Mouse (Mus musculus) limb, embryonic 10.5 days (tissue): ENCODE measurements around the gene P2rx1. TPM values are rescaled to one million over a fixed set of nuclear protein-coding genes. Genes with fewer than 3 reads are reported as not detected.

Experiments
- DNase-seq: peaks from one replicate; pipeline ENCODE4 v3.0.0-alpha.2; 2017; ENCODE audit warnings: low spot score
- H3K27ac ChIP-seq: fragments of 300-500 bp; sonication (generic); 2 replicates; pipeline ENCODE4 v1.5.1; 2016; ENCODE audit warnings: mild to moderate bottlenecking
- H3K27me3 ChIP-seq: fragments of 300-500 bp; sonication (generic); 2 replicates; pipeline ENCODE4 v1.6.1; 2016; ENCODE audit warnings: low read depth, mild to moderate bottlenecking; ENCODE audit not compliant: poor library complexity, severe bottlenecking
- H3K36me3 ChIP-seq: fragments of 300-500 bp; sonication (generic); 2 replicates; pipeline ENCODE4 v1.6.1; 2016; ENCODE audit warnings: mild to moderate bottlenecking, moderate library complexity
- H3K4me1 ChIP-seq: fragments of 300-500 bp; sonication (generic); 2 replicates; pipeline ENCODE4 v1.6.1; 2016
- H3K4me3 ChIP-seq: fragments of 300-500 bp; sonication (generic); 2 replicates; pipeline ENCODE4 v1.5.1; 2016; ENCODE audit warnings: mild to moderate bottlenecking, moderate library complexity
- H3K9me3 ChIP-seq: fragments of 300-500 bp; sonication (generic); replicated peaks from 2 replicates; pipeline ENCODE4 v1.6.1; 2016; ENCODE audit warnings: mild to moderate bottlenecking
- WGBS: fragments of 180-500 bp; shearing (Covaris S2); methylation state at CpG from one replicate; pipeline ENCODE4 v1.1.7; 2016; 5-methylcytosine and 5-hydroxymethylcytosine counted together
- polyA plus RNA-seq: library from polyadenylated mRNA; unstranded; fragments of >200 nt; fragmentation: Nextera tagmentation; extraction: Ambion mirVana; gene quantifications from 2 replicates; pipeline ENCODE4 v1.2.1, GENCODE M21; 2016

P2rx1 gene
- polyA plus RNA-seq, 1 experiment from 2014 or later = 0.84 TPM

GRCm38 (mm10) chr11:73016103-73016420, 17.2 kb downstream of the P2rx1 start:
- no peak for DNase-seq
- Histone ChIP-seq H3K9me3 (no peaks in the 10 kb centered on the region), H3K4me1 (peaks cover 12% of the 10 kb centered on the region), H3K4me3 (no peak overlapping the region), H3K27ac (no peak overlapping the region), H3K27me3 (peaks cover 48% of the 10 kb centered on the region), H3K36me3 (no peaks in the 10 kb centered on the region)
- WGBS = 77% methylated on average over 6 of the region's 6 CpGs

GRCm38 (mm10) chr11:73018471-73019146, 19.7 kb downstream of the P2rx1 start, which contains the start of gene Camkk1:
Camkk1 (plus strand) TSS chr11:73019008.
- Histone ChIP-seq H3K36me3 (no peaks in the 10 kb centered on the region), H3K9me3 (no peaks in the 10 kb centered on the region), H3K4me3 (peak within 1 kb of the TSS; percentile 75), H3K27ac (peak within 1 kb of the TSS; percentile 72), H3K27me3 (peaks cover 70% of the 10 kb centered on the region), H3K4me1 (peaks cover 18% of the 10 kb centered on the region)
- under 1% methylated on average over 57 of the region's 57 CpGs for WGBS
- peak; percentile 92 for DNase-seq

DNA sequence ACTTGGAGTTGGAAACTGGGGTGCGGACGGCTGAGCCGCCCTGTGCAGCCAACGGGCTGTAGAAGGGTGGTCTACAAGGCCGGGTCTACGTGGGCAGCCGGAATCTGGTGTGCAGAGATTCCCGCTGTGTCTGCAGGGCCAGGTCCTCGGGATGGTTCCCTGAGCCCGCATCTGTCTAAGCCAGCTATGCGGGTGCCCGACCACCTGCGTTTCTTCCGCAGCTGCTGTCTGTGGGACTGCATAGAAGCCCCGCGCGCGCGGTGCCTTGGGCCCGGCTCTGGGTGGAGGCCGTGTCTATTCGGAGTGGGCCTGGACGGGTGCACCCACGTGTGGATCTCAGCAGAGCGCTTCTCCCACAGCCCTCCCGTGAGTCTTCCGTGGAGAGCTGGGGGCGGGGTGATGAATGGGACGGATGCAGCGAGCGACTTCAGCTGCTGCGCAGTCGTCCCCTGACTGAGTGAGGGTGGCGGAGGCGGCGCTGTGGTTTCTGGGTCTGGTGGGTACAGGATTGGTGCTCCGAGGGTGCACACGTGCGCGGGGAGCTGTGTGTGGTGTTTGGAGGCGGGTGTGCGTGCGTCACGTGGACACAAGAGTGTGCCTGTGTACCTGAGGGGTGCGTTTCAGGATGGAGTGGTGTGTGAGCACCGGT, 20.4 kb downstream of the P2rx1 start:
- H3K36me3 ChIP-seq = no peaks in the 10 kb centered on the region
- peaks cover 66% of the 10 kb centered on the region for H3K27me3 ChIP-seq
- peak overlapping the region; percentile 72 for H3K27ac ChIP-seq
- 2% methylated on average over 46 of the region's 46 CpGs for WGBS
- DNase-seq = no peak
- no peaks in the 10 kb centered on the region for H3K9me3 ChIP-seq
- H3K4me3 ChIP-seq = peak overlapping the region; percentile 75
- H3K4me1 ChIP-seq = peaks cover 23% of the 10 kb centered on the region

GRCm38 (mm10) chr11:73020953-73021800, 22.3 kb downstream of the P2rx1 start:
- 52% methylated on average over 7 of the region's 7 CpGs for WGBS
- no peaks in the 10 kb centered on the region for H3K9me3 ChIP-seq
- peaks cover 30% of the 10 kb centered on the region for H3K4me1 ChIP-seq
- no peak overlapping the region for H3K27ac ChIP-seq
- no peak overlapping the region for H3K4me3 ChIP-seq
- H3K36me3 ChIP-seq = no peaks in the 10 kb centered on the region
- H3K27me3 ChIP-seq = peaks cover 66% of the 10 kb centered on the region
- no peak for DNase-seq

DNA sequence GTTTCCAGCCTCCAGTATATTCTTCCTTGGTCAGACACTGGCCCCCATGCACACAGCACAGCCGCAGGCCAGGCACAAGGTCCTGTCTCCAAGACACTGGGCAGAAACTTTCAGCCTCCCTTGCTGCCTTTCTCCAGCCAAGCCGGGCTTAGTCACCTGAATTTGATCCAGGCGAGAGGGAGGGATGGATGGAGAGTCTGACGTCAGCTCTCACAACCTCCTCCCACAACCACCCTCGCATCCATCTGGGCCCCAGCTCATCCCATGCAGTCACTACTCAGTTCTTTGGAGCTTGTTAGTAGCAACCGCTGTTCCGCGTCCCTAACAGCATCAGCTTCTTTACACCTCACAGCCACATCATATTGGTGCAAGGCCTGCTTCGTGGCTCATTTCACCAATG, 24.2 kb downstream of the P2rx1 start:
- no peaks in the 10 kb centered on the region for H3K9me3 ChIP-seq
- no peak overlapping the region for H3K27ac ChIP-seq
- H3K27me3 ChIP-seq = peaks cover 52% of the 10 kb centered on the region
- H3K4me3 ChIP-seq = no peak overlapping the region
- no peak for DNase-seq
- 47% methylated on average over 9 of the region's 9 CpGs for WGBS
- H3K36me3 ChIP-seq = no peaks in the 10 kb centered on the region
- H3K4me1 ChIP-seq = peaks cover 38% of the 10 kb centered on the region

GRCm38 (mm10) chr11:73023827-73024226, 24.9 kb downstream of the P2rx1 start:
- no peak overlapping the region for H3K27ac ChIP-seq
- peaks cover 37% of the 10 kb centered on the region for H3K4me1 ChIP-seq

DNA sequence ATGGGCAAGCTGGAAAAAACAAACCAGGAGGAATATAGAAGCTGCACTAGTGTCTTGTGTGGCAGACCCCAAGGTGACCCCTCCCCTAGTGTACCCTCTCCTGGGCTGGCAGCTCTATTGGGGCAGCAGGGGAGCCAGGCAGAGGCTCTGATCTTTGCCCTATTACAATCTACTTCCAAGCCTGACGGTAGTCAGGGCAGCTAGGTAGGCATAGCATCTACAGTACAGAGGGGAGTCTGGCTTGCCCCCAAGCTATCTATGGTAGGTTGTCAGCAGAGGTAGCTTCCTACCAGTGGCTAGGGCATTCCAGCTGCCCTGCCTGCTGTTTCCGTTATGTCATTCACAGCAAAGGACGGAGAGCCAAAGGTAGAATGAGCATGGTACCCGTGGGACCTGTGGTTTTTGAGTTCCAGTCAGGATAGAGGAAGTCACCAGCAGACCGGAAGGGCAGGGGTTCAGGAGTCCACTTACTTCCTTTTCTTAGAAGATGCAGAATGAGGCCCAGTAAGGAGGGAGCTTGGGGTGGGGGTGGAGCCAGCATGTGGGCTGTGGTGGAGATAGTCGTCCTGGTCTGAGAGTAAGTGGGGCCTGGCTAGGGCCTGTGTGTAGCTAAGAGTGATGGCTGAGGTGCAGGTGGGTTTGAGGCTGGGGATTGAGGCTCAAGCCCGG, 25.5 kb downstream of the P2rx1 start:
- Histone ChIP-seq H3K36me3 (no peaks in the 10 kb centered on the region), H3K4me3 (no peak overlapping the region), H3K27me3 (peaks cover 39% of the 10 kb centered on the region), H3K9me3 (no peaks in the 10 kb centered on the region), H3K4me1 (peaks cover 31% of the 10 kb centered on the region), H3K27ac (no peak overlapping the region)
- DNase-seq = no peak
- 69% methylated on average over 7 of the region's 7 CpGs for WGBS

More at GRCm38 (mm10) chr11:73023827-73024226, 24.9 kb downstream of the P2rx1 start:
- 79% methylated on average over 4 of the region's 4 CpGs for WGBS
- no peak overlapping the region for H3K4me3 ChIP-seq
- no peak for DNase-seq
- no peaks in the 10 kb centered on the region for H3K36me3 ChIP-seq
- no peaks in the 10 kb centered on the region for H3K9me3 ChIP-seq
- H3K27me3 ChIP-seq = peaks cover 45% of the 10 kb centered on the region

- H3K4me1 ChIP-seq = peaks cover 38% of the 10 kb centered on the region
- no peak for DNase-seq
- H3K27ac ChIP-seq = 0 out of 2 replicates have a peak overlapping the region, but pooled peaks have one; percentile 5
Observed at GRCm38 (mm10) chr11:73026961-73027360, 28.1 kb downstream of the P2rx1 start.

GRCm38 (mm10) chr11:73030821-73031498, 32.1 kb downstream of the P2rx1 start:
- Histone ChIP-seq H3K4me1 (peaks cover 19% of the 10 kb centered on the region), H3K36me3 (no peaks in the 10 kb centered on the region), H3K9me3 (no peaks in the 10 kb centered on the region), H3K27me3 (no peaks in the 10 kb centered on the region), H3K27ac (peak overlapping the region; percentile 73), H3K4me3 (peak overlapping the region; percentile 47)
- WGBS = 29% methylated on average over 20 of the region's 20 CpGs
- DNase-seq = peak; percentile 80

More at GRCm38 (mm10) chr11:73026961-73027360, 28.1 kb downstream of the P2rx1 start:
- H3K4me3 ChIP-seq = no peak overlapping the region
- H3K27me3 ChIP-seq = peaks cover 13% of the 10 kb centered on the region
- H3K9me3 ChIP-seq = no peaks in the 10 kb centered on the region
- 51% methylated on average over 8 of the region's 8 CpGs for WGBS
- no peaks in the 10 kb centered on the region for H3K36me3 ChIP-seq

- Histone ChIP-seq H3K27me3 (no peaks in the 10 kb centered on the region), H3K36me3 (no peaks in the 10 kb centered on the region), H3K27ac (peak overlapping the region; percentile 73; the same call in 1 of the 2 replicates), H3K4me3 (peak overlapping the region; percentile 47; the same call in 1 of the 2 replicates), H3K4me1 (peaks cover 19% of the 10 kb centered on the region), H3K9me3 (no peaks in the 10 kb centered on the region)
- DNase-seq = no peak
- 54% methylated on average over 5 of the region's 5 CpGs for WGBS
Observed at GRCm38 (mm10) chr11:73031536-73031935, 32.6 kb downstream of the P2rx1 start.

DNA sequence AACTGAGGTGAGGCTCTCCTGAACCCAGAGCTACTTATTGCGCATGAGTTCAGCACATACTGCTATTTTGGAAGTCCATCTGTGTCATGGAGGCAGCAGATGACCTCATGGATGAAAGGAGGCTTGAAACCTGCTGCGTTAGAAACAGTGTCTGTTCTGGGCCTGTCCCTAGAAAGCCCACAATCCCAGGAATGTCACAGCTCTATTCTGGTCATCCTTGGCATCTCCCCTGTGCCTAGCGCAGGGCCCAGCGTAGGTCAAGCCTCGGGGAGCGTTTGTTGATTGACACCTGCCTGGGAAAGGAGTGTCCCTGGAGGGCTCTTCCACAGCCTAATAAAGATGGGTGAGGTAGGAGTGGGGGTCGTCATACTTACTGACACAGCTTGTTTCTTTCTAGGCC, 37.2 kb downstream of the P2rx1 start:
- no peaks in the 10 kb centered on the region for H3K27me3 ChIP-seq
- H3K4me1 ChIP-seq = peaks cover 6% of the 10 kb centered on the region
- H3K4me3 ChIP-seq = no peak overlapping the region
- no peaks in the 10 kb centered on the region for H3K36me3 ChIP-seq
- H3K27ac ChIP-seq = no peak overlapping the region
- no peaks in the 10 kb centered on the region for H3K9me3 ChIP-seq
- 85% methylated on average over 7 of the region's 7 CpGs for WGBS
- no peak for DNase-seq

- Histone ChIP-seq H3K4me3 (no peak overlapping the region), H3K9me3 (no peaks in the 10 kb centered on the region), H3K4me1 (no peaks in the 10 kb centered on the region), H3K36me3 (no peaks in the 10 kb centered on the region), H3K27me3 (no peaks in the 10 kb centered on the region), H3K27ac (no peak overlapping the region)
- 65% methylated on average over 6 of the region's 6 CpGs for WGBS
- DNase-seq = no peak
Observed at GRCm38 (mm10) chr11:73036889-73037288, 38.0 kb downstream of the P2rx1 start.
